Mouse (Mus musculus): ENCODE results near the gene Trio. TPM values are rescaled to one million over a fixed set of nuclear protein-coding genes. Genes with fewer than 3 reads are reported as not detected.

The Trio gene
- polyA plus RNA-seq (2016; fragmentation: Nextera tagmentation; extraction: Ambion mirVana) = 31.4 and 38.4 TPM in 2 replicates

DNA sequence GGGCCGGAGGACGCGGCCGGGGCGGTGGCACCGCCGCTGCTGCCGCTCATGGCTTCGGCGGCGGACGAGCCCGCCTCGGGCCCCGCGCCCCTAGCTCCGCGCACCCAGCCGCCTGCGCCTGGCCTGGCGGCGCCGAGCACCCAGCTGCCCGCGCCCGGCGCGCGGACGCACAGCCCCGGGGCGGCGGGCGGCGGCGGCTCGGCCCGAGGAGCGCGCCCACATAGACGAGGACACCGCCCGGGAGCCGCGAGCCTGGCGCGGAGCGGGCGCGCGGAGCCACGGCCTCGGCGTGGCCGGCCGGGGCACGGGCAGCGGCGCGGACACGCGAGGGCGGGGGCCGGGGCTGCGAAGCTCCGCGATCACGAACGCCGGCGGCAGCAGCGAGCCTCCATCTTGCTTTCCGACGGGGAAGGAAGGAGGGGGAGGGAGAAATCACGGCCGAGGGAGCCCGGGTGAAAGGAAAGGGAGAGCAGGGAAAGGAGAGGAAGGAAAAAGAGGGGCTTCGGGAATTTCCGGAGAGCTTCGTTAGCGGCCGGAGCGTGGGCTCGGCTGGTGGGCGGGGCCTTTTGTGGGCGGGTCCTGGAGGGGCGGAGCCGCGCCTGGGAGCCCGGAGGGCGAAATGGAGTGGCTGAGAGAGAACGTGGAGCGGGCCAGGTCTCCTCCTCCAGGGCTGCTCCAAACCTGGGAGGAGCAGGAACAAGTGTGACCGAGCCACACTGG lies at the start of gene Trio:
Gene Trio (minus strand): TSS at position 402 of the 720 bp plus-strand sequence.
- H3K36me3 ChIP-seq = no peaks in the 10 kb centered on the region
- H3K27ac ChIP-seq = peak within 1 kb of the TSS; percentile 96
- H3K9me3 ChIP-seq (replicated peaks) = no peaks in the 10 kb centered on the region
- DNase-seq (ENCODE audit: low spot score) = peak; percentile 99
- 4% methylated on average over 94 of the region's 94 CpGs for WGBS
- no peaks in the 10 kb centered on the region for H3K27me3 ChIP-seq (ENCODE audit: low read depth, poor library complexity, severe bottlenecking)
- peaks cover 39% of the 10 kb centered on the region for H3K4me1 ChIP-seq
- peak within 1 kb of the TSS; percentile 98 for H3K4me3 ChIP-seq

DNA sequence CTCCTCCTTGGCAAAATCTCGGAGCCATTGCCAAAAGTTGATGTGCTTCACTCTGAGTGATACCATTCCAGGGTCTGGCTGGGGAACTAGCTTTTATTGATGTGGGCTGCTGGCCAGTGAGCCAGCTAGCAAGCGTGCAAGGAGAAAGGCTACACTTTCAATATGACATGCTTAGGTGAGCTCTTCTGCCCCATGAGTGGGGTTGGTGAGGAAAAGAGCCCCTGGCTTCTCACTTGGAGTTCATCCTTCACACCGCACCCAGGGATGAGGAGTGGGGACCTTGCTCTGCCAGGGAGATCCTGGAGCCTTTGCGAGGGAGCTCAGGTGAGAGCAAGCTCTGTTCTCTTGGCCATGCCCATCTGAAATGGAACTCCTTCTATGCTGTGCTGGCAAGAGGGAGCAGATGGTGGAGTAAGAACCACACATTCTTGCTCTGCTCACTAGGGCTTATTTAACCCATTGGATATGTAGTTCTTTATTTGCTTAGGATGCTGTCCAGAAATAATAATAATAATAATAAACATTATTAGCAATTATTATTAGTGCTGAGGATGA lies 48.8 kb upstream of the Trio start:
- no peak overlapping the region for H3K27ac ChIP-seq
- 89% methylated on average over 4 of the region's 4 CpGs for WGBS
- H3K9me3 ChIP-seq (replicated peaks) = no peaks in the 10 kb centered on the region
- H3K4me1 ChIP-seq = no peaks in the 10 kb centered on the region
- H3K4me3 ChIP-seq = no peak overlapping the region
- peaks cover 17% of the 10 kb centered on the region; the same call in 1 of the 2 replicates for H3K27me3 ChIP-seq (ENCODE audit: low read depth, poor library complexity, severe bottlenecking)
- no peaks in the 10 kb centered on the region for H3K36me3 ChIP-seq
- no peak for DNase-seq (ENCODE audit: low spot score)

DNA sequence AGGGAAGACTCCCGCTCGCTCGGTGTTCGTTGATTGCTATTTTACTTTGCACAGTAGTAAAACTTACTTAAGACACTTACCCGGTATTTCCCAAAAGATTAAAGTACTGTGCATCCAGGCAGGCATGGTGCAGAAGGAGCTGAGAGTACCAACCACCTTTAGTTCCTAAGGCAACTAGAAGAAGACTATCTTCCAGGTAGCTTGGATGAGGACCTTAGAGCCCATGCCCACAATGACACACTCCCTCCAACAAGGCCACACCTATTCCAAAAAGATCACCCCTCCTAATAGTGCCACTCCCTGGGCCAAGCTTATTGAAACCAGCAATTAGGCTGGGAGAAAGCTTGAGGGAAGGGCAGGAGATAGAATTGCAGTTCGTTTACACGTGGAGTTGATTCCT lies 46.0 kb upstream of the Trio start:
- 39% methylated on average over 7 of the region's 7 CpGs for WGBS
- H3K4me3 ChIP-seq = no peak overlapping the region

DNA sequence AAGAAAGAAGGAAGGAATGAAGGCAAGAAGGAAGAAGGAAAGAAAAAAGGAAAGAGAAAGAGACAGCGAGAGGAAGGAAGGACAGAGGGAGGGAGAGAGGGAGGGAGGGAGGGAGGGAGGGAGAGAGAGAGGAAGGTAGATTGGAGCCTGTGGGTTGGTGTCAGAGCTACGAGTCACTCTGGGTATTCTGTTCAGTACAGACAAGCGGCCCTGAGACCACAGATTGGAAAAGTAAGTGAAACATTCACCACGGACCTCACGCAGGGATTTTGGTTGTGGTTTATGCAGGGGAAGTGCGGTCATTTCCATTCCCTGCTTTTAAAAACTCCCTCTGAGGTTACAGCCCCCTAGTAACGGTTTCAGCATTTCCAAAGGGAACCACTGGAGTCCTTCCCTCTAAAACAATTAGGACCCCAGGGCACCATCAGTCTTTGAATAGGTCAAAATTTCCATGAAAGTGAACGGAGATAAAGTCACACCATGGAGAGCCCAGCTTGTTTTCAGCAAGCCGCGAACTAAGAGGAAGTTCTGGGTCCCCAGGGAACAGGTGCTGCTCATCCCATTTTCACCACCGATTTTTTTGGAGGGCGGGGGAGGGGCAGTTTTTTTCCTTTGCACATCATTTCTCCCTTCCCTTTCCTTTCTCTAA lies 45.2 kb upstream of the Trio start:
- Histone ChIP-seq H3K27ac (no peak overlapping the region), H3K4me3 (no peak overlapping the region), H3K9me3 (replicated peaks) (no peaks in the 10 kb centered on the region), H3K27me3 (ENCODE audit: low read depth, poor library complexity, severe bottlenecking) (peaks cover 17% of the 10 kb centered on the region; the same call in 1 of the 2 replicates), H3K4me1 (no peaks in the 10 kb centered on the region), H3K36me3 (no peaks in the 10 kb centered on the region)
- no peak for DNase-seq (ENCODE audit: low spot score)
- 4% methylated on average over 12 of the region's 12 CpGs for WGBS

More for the DNA sequence above, 46.0 kb upstream of the Trio start:
- Histone ChIP-seq H3K27me3 (ENCODE audit: low read depth, poor library complexity, severe bottlenecking) (peaks cover 17% of the 10 kb centered on the region; the same call in 1 of the 2 replicates), H3K4me1 (no peaks in the 10 kb centered on the region), H3K27ac (no peak overlapping the region), H3K9me3 (replicated peaks) (no peaks in the 10 kb centered on the region), H3K36me3 (no peaks in the 10 kb centered on the region)
- no peak for DNase-seq (ENCODE audit: low spot score)

DNA sequence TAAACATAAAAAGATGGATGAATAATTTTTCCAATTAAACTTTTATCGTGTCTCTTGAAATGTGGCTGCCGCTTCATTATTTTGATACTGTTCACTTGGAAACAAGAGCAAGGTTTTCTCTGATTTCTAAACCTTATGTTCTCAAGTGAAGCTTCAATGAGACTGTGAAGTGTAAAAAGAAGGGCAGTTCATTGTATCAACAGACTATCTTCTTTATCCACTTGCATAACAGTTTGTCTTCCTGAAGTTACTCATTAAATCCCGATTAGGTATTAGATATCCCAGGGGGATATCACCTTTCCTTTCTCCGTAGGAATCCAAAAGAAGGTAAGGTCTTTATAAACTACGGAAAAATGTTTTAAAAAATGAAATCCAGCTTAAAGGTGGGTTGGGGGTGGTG lies 44.6 kb upstream of the Trio start:
- DNase-seq (ENCODE audit: low spot score) = no peak
- H3K36me3 ChIP-seq = no peaks in the 10 kb centered on the region
- 66% methylated on average over 5 of the region's 5 CpGs for WGBS
- H3K27ac ChIP-seq = no peak overlapping the region
- H3K9me3 ChIP-seq (replicated peaks) = no peaks in the 10 kb centered on the region
- no peak overlapping the region for H3K4me3 ChIP-seq
- H3K27me3 ChIP-seq (ENCODE audit: low read depth, poor library complexity, severe bottlenecking) = peaks cover 17% of the 10 kb centered on the region; the same call in 1 of the 2 replicates
- no peaks in the 10 kb centered on the region for H3K4me1 ChIP-seq

DNA sequence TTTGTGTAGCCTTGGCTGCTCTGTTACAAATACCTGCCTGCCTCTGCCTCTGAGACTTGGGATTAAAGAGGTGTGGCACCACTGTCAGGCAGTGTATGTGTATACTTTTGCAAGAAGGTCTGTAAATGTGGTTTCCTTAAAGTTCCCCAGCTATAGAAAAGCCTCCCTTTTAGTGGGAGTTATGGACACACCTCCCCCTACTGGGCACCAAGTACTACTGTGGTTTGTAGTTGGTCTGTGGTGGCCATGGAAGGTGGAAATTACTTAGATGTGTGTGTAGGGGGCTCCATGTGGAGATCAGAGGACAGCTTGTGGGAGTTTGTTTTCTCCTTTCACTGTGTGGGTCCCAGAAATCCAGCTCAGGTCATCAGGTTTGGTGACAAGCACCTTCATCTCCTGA lies 41.7 kb upstream of the Trio start:
- Histone ChIP-seq H3K4me3 (no peak overlapping the region), H3K27ac (no peak overlapping the region), H3K36me3 (no peaks in the 10 kb centered on the region), H3K9me3 (replicated peaks) (no peaks in the 10 kb centered on the region), H3K4me1 (no peaks in the 10 kb centered on the region), H3K27me3 (ENCODE audit: low read depth, poor library complexity, severe bottlenecking) (peaks cover 17% of the 10 kb centered on the region; the same call in 1 of the 2 replicates)
- no peak for DNase-seq (ENCODE audit: low spot score)

DNA sequence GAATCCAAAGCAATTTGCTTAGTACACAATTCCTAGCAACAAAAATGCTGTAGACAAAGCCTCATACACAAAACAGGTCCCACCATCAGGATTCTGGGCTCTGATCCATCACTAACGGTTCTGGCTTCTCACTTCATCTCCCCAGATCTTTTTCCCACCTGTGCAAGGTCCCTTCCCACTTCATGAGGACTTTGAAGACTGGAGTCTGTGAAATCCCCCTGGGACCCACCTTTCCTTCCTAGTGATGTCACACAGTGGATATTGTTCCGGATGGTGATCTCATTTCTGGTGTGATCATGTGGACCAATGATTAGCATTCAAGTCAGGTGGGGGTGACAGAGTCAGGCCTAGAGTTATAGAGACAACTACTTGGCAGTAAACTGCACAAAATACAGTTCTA lies 40.8 kb upstream of the Trio start:
- no peaks in the 10 kb centered on the region for H3K4me1 ChIP-seq
- H3K27ac ChIP-seq = no peak overlapping the region
- no peak for DNase-seq (ENCODE audit: low spot score)
- no peaks in the 10 kb centered on the region for H3K36me3 ChIP-seq
- H3K27me3 ChIP-seq (ENCODE audit: low read depth, poor library complexity, severe bottlenecking) = peaks cover 13% of the 10 kb centered on the region; the same call in 1 of the 2 replicates
- no peak overlapping the region for H3K4me3 ChIP-seq
- WGBS = 82% methylated on average over 2 of the region's 2 CpGs
- no peaks in the 10 kb centered on the region for H3K9me3 ChIP-seq (replicated peaks)

DNA sequence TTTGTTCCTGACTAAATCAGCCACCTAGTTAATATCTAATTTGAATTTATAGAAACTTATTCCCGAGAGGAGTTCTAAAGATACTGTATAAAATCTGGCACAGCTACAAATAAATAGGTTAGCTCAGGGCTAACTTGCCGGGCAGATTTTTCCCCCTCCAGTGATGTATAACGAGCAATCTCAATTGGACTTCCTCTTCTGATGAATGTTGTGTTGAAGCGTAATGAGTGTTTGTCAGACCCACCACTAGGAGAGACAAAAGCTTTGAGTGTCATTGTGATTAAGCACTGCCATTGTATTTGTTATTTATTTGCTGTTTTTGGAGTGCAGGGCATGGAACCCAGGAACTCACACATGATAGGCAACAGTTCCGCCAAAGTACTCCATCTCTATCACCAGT lies 39.9 kb upstream of the Trio start:
- DNase-seq (ENCODE audit: low spot score) = no peak
- Histone ChIP-seq H3K36me3 (no peaks in the 10 kb centered on the region), H3K4me1 (no peaks in the 10 kb centered on the region), H3K27me3 (ENCODE audit: low read depth, poor library complexity, severe bottlenecking) (0 out of 2 replicates have a peak, but pooled peaks cover 4% of the 10 kb centered on the region), H3K9me3 (replicated peaks) (no peaks in the 10 kb centered on the region), H3K27ac (no peak overlapping the region), H3K4me3 (no peak overlapping the region)
- WGBS = 69% methylated on average over 5 of the region's 5 CpGs

DNA sequence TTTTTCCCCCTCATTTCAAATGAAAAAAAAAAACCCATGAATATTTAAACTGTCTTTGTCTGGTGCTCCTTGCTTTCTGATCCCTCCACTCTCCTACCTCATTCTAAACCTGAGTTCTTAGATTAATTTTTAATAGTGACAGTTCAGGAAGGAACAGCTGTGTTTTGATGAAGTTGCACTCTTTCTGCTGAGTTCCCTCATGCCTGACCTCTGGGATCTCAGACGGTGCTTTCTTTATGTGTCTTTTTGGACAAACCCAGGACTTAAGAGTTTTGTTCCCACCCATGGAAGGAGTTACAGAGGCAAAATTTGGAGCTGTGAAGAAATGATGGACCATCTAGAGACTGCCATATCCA lies 39.1 kb upstream of the Trio start:
- no peak overlapping the region for H3K4me3 ChIP-seq
- H3K9me3 ChIP-seq (replicated peaks) = no peaks in the 10 kb centered on the region
- H3K4me1 ChIP-seq = peaks cover 4% of the 10 kb centered on the region; the same call in 1 of the 2 replicates
- no peaks in the 10 kb centered on the region for H3K36me3 ChIP-seq
- H3K27me3 ChIP-seq (ENCODE audit: low read depth, poor library complexity, severe bottlenecking) = no peaks in the 10 kb centered on the region
- no peak for DNase-seq (ENCODE audit: low spot score)
- WGBS = 70% methylated on average over 1 of the region's 1 CpGs
- H3K27ac ChIP-seq = no peak overlapping the region

DNA sequence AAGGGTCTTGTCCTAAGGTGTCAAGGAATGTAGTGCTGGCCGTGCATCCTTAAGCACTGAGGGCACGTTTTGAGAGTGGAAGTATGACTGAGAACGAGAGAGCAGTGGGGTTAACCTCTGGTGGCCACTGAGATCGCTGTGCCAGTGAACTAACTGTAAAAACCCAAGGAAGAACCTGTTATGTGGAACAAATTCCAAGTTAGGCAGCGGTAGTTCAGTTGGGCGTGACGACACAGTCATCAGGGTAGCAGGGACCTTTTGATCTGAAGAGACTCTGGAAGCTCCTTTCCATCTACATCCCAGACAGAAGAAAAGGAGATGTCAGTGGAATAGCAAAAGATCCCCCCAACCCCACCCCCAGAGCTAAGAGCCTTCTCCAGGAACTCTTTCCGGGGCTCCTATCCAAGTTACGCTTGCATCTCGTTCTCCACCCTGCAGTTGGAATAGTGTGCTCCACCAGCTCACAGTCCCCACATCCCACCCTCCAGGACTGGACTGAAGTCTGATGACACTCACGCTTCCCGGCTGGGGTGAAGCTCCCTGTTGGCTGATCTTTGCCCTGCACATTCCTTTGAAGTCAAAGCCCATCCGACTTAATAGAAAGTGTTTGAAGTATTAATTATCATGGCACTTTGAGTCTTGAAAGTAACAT lies 38.6 kb upstream of the Trio start:
- Histone ChIP-seq H3K9me3 (replicated peaks) (no peaks in the 10 kb centered on the region), H3K4me3 (no peak overlapping the region), H3K27ac (no peak overlapping the region), H3K27me3 (ENCODE audit: low read depth, poor library complexity, severe bottlenecking) (no peaks in the 10 kb centered on the region), H3K36me3 (no peaks in the 10 kb centered on the region), H3K4me1 (peaks cover 4% of the 10 kb centered on the region; the same call in 1 of the 2 replicates)
- DNase-seq (ENCODE audit: low spot score) = no peak
- WGBS = 65% methylated on average over 13 of the region's 13 CpGs

DNA sequence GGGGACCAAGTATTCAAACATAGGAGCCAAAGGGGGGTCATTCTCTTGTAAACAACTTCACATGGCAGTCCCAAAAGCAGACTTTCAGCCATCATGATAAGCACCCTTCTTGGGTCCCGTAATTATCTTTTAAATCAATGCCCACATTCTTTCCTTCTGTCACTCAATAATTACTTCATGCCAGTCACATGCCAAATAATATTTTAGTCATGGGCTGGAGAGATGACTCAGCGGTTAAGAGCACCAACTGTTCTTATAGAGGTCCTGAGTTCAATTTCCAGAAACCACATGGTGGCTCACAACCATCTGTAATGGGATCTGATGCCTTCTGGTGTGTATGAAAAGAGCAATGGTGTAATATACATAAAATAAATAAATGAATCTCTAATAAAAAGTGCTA lies 37.8 kb upstream of the Trio start:
- Histone ChIP-seq H3K27me3 (ENCODE audit: low read depth, poor library complexity, severe bottlenecking) (no peaks in the 10 kb centered on the region), H3K36me3 (no peaks in the 10 kb centered on the region), H3K4me1 (peaks cover 4% of the 10 kb centered on the region; the same call in 1 of the 2 replicates), H3K9me3 (replicated peaks) (no peaks in the 10 kb centered on the region), H3K27ac (no peak overlapping the region), H3K4me3 (no peak overlapping the region)
- no peak for DNase-seq (ENCODE audit: low spot score)
- WGBS = 94% methylated on average over 2 of the region's 2 CpGs

DNA sequence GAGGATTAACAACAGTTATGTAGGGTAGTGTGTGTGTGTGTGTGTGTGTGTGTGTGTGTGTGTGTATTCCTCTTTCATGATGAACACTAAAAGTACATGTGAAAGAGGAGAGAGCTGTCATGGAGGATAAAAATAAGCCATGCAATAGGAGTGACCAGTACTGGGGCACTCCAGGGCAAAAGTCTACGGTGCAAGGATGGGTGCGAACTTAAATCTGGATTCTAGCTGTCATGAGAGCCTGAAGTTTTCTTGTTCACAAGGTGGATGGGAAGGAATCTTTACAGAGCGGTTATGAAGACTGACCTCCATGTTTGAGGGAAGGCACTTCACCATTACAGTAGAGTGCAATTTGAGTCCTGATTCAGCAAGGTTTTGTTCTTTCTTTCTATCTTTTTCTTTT lies 36.4 kb upstream of the Trio start:
- Histone ChIP-seq H3K27ac (no peak overlapping the region), H3K4me3 (no peak overlapping the region), H3K36me3 (no peaks in the 10 kb centered on the region), H3K4me1 (peaks cover 4% of the 10 kb centered on the region; the same call in 1 of the 2 replicates), H3K9me3 (replicated peaks) (no peaks in the 10 kb centered on the region), H3K27me3 (ENCODE audit: low read depth, poor library complexity, severe bottlenecking) (no peaks in the 10 kb centered on the region)
- 96% methylated on average over 3 of the region's 3 CpGs for WGBS
- no peak for DNase-seq (ENCODE audit: low spot score)

DNA sequence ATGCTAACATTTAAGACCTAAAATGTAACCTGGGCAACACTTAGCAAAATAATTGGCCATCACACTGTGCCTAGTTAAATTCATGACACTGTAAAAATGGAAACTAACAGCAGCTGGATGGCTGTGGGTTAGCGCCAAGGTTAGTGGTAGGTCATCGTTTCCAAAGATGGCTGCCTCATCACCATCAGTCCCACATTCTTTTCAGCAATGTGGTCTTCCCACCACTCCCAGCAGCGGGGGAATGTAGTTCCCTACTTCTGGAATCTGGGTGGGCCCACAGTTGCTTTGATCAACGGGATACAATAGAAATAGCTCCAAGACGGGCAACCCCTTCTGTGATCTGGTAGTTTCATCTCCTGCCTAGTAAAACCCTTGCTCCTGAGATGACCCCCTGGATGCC lies 35.3 kb upstream of the Trio start:
- Histone ChIP-seq H3K4me1 (peaks cover 4% of the 10 kb centered on the region; the same call in 1 of the 2 replicates), H3K36me3 (no peaks in the 10 kb centered on the region), H3K27me3 (ENCODE audit: low read depth, poor library complexity, severe bottlenecking) (no peaks in the 10 kb centered on the region), H3K9me3 (replicated peaks) (no peaks in the 10 kb centered on the region), H3K4me3 (no peak overlapping the region), H3K27ac (no peak overlapping the region)
- DNase-seq (ENCODE audit: low spot score) = no peak
- 91% methylated on average over 5 of the region's 5 CpGs for WGBS

All from limb, embryonic 10.5 days (tissue).